Mouse (Mus musculus) adrenal gland, postnatal 4 days (tissue): ENCODE measurements around the gene Gkn2. TPM values are rescaled to one million over a fixed set of nuclear protein-coding genes. Genes with fewer than 3 reads are reported as not detected.
A peak's percentile ranks its signal among the peaks of the same experiment; 100 is the strongest.

Experiments used
- DNase-seq, 2 experiments: peaks; one replicate each; pipeline ENCODE4 v3.0.0; 2021 to 2022; ENCODE audit warnings: low spot score in 2 of 2, mixed read lengths in 2 of 2
- total RNA-seq, 2 experiments: library from RNA; stranded (reverse); gene quantifications; 2 replicates each; pipeline ENCODE4 v1.2.3; 2021

Gene Gkn2
- total RNA-seq, 2 experiments from 2014 or later = not detected

- peak; percentile 32 to 53 for DNase-seq
Observed at GRCm38 (mm10) chr6:87399137-87399536, 26.0 kb downstream of the Gkn2 start.

GRCm38 (mm10) chr6:87399886-87400566, 26.9 kb downstream of the Gkn2 start:
- no peak for DNase-seq

GRCm38 (mm10) chr6:87401456-87401855, 28.3 kb downstream of the Gkn2 start:
- no peak for DNase-seq

GRCm38 (mm10) chr6:87412011-87412410, 38.9 kb downstream of the Gkn2 start:
- DNase-seq = no peak

DNA sequence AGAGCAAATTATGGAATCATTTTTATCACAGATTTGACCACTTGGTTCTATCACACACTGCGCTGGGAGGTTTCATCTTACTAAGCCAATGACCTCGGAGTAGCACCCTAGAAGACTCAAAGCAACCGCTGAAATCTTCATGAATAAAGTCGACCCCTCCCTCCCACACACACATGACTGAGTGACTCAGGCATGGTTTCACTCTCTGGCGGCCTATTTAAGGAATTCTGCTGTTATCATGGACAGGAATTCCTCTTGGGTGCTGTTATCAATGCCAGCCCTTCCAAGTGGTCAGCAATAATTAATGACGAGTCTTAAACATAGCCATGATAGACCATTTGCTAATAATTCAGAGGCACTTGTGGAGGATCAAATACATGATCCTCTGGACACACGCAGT, 49.1 kb downstream of the Gkn2 start:
- no peak for DNase-seq

DNA sequence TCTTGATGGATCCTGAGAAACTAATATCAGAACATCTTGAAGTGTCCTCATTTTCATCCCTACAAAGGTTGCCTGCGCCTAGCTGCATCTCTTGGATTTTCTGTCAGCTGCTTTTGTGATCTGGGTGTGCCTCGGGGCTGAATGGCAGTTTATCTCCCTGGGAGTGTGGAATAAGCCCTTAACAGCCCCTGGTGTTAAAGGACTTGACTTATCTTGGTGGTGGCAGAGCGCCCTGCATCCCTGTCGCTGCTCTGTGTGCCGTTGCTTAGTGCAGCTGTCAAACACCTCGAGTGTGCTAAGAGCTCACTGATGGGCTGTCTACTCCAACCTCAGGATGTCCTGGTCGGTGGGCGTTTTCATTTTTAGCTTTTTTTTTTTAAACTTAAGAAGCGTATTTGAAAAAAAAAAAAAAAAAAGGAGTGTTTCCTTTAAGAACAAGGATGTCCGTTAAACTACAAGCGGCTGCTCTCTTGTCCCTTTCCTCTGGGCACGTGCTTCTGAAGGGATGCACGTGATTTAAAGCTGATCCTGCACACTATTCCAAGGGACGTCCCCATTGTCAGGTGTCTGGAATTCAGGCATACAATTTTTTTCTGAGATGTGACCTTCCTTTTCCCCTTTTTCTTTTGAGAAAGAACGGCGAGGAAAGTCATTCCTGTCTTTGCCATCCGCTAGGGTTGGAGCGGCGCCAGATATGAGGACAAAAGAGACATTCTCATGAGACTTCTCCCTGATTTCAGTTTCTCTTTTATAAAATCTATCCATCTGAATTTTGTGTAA, 51.1 kb downstream of the Gkn2 start:
- DNase-seq = no peak

GRCm38 (mm10) chr6:87426954-87427353, 53.8 kb downstream of the Gkn2 start:
- no peak for DNase-seq

GRCm38 (mm10) chr6:87427616-87428015, 54.5 kb downstream of the Gkn2 start:
- DNase-seq = no peak

GRCm38 (mm10) chr6:87428487-87429044, 55.4 kb downstream of the Gkn2 start, which contains the start of gene Bmp10:
Gene Bmp10 (plus strand): TSS chr6:87428994.
- DNase-seq = no peak

Other genes starting within 250 kb of the Gkn2 start
- gene Antxr1, start 37.5 kb upstream of the Gkn2 start, total RNA-seq = 10 to 100 TPM; 45.4 to 46.9 TPM
- gene Gkn1, start 22.4 kb upstream of the Gkn2 start, total RNA-seq = not detected
- under 1 TPM; 0.36 to 0.76 TPM for gene Gkn3, start 15.6 kb downstream of the Gkn2 start, total RNA-seq
- gene Bmp10, start 55.6 kb downstream of the Gkn2 start, total RNA-seq = under 1 TPM in 1 of 2 experiments, not detected in 1; 0.65 TPM
- gene Arhgap25, start 159.9 kb downstream of the Gkn2 start, total RNA-seq = 1 to 10 TPM; 5.8 to 6.1 TPM
- 1 to 10 TPM; 1.7 to 1.9 TPM for gene Prokr1, start 217.4 kb downstream of the Gkn2 start, total RNA-seq